Mouse (Mus musculus) embryonic facial prominence, embryonic 13.5 days (tissue): ENCODE results near the gene Dynll1. TPM values are rescaled to one million over a fixed set of nuclear protein-coding genes. Genes with fewer than 3 reads are reported as not detected.

Experiments used
- ATAC-seq: fragments of 200-750 bp; cut with Nextera tagmentation; 2 replicates; pipeline ENCODE4 v1.8.0; 2017; ENCODE audit warnings: low read depth; ENCODE audit not compliant: insufficient number of reproducible peaks, insufficient read depth, low FRiP score, low TSS enrichment
- H3K27ac ChIP-seq: fragments of 300-500 bp; sonication (generic); 2 replicates; pipeline ENCODE4 v1.5.1; 2015; ENCODE audit warnings: moderate library complexity, mild to moderate bottlenecking, inconsistent platforms
- H3K27me3 ChIP-seq: fragments of 300-500 bp; sonication (generic); 2 replicates; pipeline ENCODE4 v1.6.1; 2015; ENCODE audit warnings: mild to moderate bottlenecking, inconsistent platforms
- H3K36me3 ChIP-seq: fragments of 300-500 bp; sonication (generic); 2 replicates; pipeline ENCODE4 v1.6.1; 2015; ENCODE audit warnings: mild to moderate bottlenecking, inconsistent platforms
- H3K4me1 ChIP-seq: fragments of 300-500 bp; sonication (generic); 2 replicates; pipeline ENCODE4 v1.6.1; 2015; ENCODE audit warnings: inconsistent platforms
- H3K4me2 ChIP-seq: fragments of 300-500 bp; sonication (generic); 2 replicates; pipeline ENCODE4 v1.6.1; 2015; ENCODE audit warnings: moderate library complexity, mild to moderate bottlenecking, inconsistent platforms
- H3K4me3 ChIP-seq: fragments of 300-500 bp; sonication (generic); 2 replicates; pipeline ENCODE4 v1.5.1; 2015; ENCODE audit warnings: mild to moderate bottlenecking, inconsistent platforms
- H3K9ac ChIP-seq: fragments of 300-500 bp; sonication (generic); 2 replicates; pipeline ENCODE4 v1.6.1; 2015; ENCODE audit warnings: mild to moderate bottlenecking, inconsistent platforms
- H3K9me3 ChIP-seq: fragments of 300-500 bp; sonication (generic); 2 replicates; pipeline ENCODE4 v1.6.1; 2016; ENCODE audit warnings: inconsistent platforms
- WGBS: fragments of 180-500 bp; shearing (Covaris S2); methylation state at CpG from one replicate; pipeline ENCODE4 v1.1.7; 2015; ENCODE audit warnings: mixed read lengths; 5-methylcytosine and 5-hydroxymethylcytosine counted together
- polyA plus RNA-seq: library from polyadenylated mRNA; unstranded; fragments of >200 nt; fragmentation: Nextera tagmentation; extraction: Ambion mirVana; gene quantifications from 2 replicates; pipeline ENCODE4 v1.2.1, GENCODE M21; 2015

Gene Dynll1
- polyA plus RNA-seq, 1 experiment from 2014 or later = 1,732 TPM

GRCm38 (mm10) chr5:115261141-115261540 is 39.7 kb downstream of the Dynll1 start:
- H3K9ac ChIP-seq = no peak overlapping the region
- WGBS = 88% methylated on average over 8 of the region's 8 CpGs
- no peak overlapping the region for H3K27ac ChIP-seq
- no peak for ATAC-seq
- no peaks in the 10 kb centered on the region for H3K9me3 ChIP-seq
- H3K4me2 ChIP-seq = no peak overlapping the region
- peaks cover 2% of the 10 kb centered on the region; the same call in 1 of the 2 replicates for H3K4me1 ChIP-seq
- H3K4me3 ChIP-seq = no peak overlapping the region
- no peaks in the 10 kb centered on the region for H3K27me3 ChIP-seq
- H3K36me3 ChIP-seq = peaks cover 61% of the 10 kb centered on the region

- no peaks in the 10 kb centered on the region for H3K9me3 ChIP-seq
- H3K4me3 ChIP-seq = no peak overlapping the region
- no peaks in the 10 kb centered on the region for H3K4me1 ChIP-seq
- no peak for ATAC-seq
- no peak overlapping the region for H3K9ac ChIP-seq
- no peak overlapping the region for H3K27ac ChIP-seq
- 84% methylated on average over 6 of the region's 6 CpGs for WGBS
- peaks cover 65% of the 10 kb centered on the region for H3K36me3 ChIP-seq
- H3K27me3 ChIP-seq = no peaks in the 10 kb centered on the region
- H3K4me2 ChIP-seq = no peak overlapping the region
These were observed 40.4 kb downstream of the Dynll1 start for GRCm38 (mm10) chr5:115260356-115260755.

- WGBS = 87% methylated on average over 10 of the region's 10 CpGs
These were observed 43.8 kb downstream of the Dynll1 start for GRCm38 (mm10) chr5:115256909-115257546.

DNA sequence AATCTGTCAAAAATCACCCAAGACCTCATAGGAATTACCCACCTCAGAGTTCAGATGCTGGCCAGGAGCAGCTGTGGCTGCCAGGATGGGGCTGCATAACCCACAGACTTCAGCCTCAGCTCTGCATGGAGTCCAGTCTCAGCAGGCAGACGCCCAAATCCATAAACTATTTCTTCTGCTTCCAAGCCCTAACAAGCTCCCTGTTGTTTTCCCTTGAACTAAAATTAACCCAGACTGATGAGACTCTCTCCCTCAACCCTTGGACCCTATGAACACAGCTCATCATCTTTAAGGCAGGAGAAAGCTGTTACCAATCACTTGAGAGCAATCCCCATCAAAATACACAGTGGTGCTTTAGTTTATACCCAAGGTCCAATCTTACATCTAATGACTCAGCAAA is 45.3 kb downstream of the Dynll1 start:
- H3K9me3 ChIP-seq = no peaks in the 10 kb centered on the region
- peaks cover 71% of the 10 kb centered on the region for H3K36me3 ChIP-seq
- H3K4me2 ChIP-seq = no peak overlapping the region
- ATAC-seq = no peak
- no peak overlapping the region for H3K4me3 ChIP-seq
- no peaks in the 10 kb centered on the region for H3K27me3 ChIP-seq
- no peaks in the 10 kb centered on the region for H3K4me1 ChIP-seq
- no peak overlapping the region for H3K9ac ChIP-seq
- 66% methylated on average over 1 of the region's 1 CpGs for WGBS
- no peak overlapping the region for H3K27ac ChIP-seq

More at GRCm38 (mm10) chr5:115256909-115257546, 43.8 kb downstream of the Dynll1 start:
- no peak overlapping the region for H3K27ac ChIP-seq
- no peaks in the 10 kb centered on the region for H3K4me1 ChIP-seq
- no peaks in the 10 kb centered on the region for H3K27me3 ChIP-seq
- H3K36me3 ChIP-seq = peaks cover 59% of the 10 kb centered on the region
- no peaks in the 10 kb centered on the region for H3K9me3 ChIP-seq
- no peak overlapping the region for H3K4me2 ChIP-seq
- H3K9ac ChIP-seq = no peak overlapping the region; the same call in 1 of the 2 replicates
- no peak overlapping the region for H3K4me3 ChIP-seq
- no peak for ATAC-seq

Other genes with a start within 250 kb of the Dynll1 start
- 44.5 TPM in 2 replicates for gene Gm10401, start 202.7 kb downstream of the Dynll1 start, polyA plus RNA-seq
- 48.2 and 52.5 TPM in 2 replicates for gene Acads, start 181.7 kb downstream of the Dynll1 start, polyA plus RNA-seq
- 43.5 and 44.4 TPM in 2 replicates for gene Unc119b, start 166.0 kb downstream of the Dynll1 start, polyA plus RNA-seq
- gene Mlec, start 142.8 kb downstream of the Dynll1 start, polyA plus RNA-seq = 73.4 and 79.0 TPM in 2 replicates
- 1.3 and 2.0 TPM in 2 replicates for gene Cabp1, start 106.6 kb downstream of the Dynll1 start, polyA plus RNA-seq
- gene Pop5, start 65.2 kb downstream of the Dynll1 start, polyA plus RNA-seq = 83.5 and 88.1 TPM in 2 replicates
- 129 and 136 TPM in 2 replicates for gene Rnf10, start 28.1 kb downstream of the Dynll1 start, polyA plus RNA-seq
- gene Coq5, start 21.3 kb downstream of the Dynll1 start, polyA plus RNA-seq = 42.5 and 43.2 TPM in 2 replicates
- gene Srsf9, start 26.2 kb upstream of the Dynll1 start, polyA plus RNA-seq = 343 and 378 TPM in 2 replicates
- gene Gatc, start 40.2 kb upstream of the Dynll1 start, polyA plus RNA-seq = 31.1 and 32.1 TPM in 2 replicates
- gene Triap1, start 40.2 kb upstream of the Dynll1 start, polyA plus RNA-seq = 58.0 and 64.4 TPM in 2 replicates
- gene Cox6a1, start 48.0 kb upstream of the Dynll1 start, polyA plus RNA-seq = 786 and 801 TPM in 2 replicates
- 22.3 and 23.9 TPM in 2 replicates for gene Msi1, start 128.6 kb upstream of the Dynll1 start, polyA plus RNA-seq
- gene Pla2g1b, start 165.3 kb upstream of the Dynll1 start, polyA plus RNA-seq = not detected in 2 replicates
- gene Sirt4, start 183.7 kb upstream of the Dynll1 start, polyA plus RNA-seq = 24.8 and 28.1 TPM in 2 replicates
- gene Pxn, start 205.7 kb upstream of the Dynll1 start, polyA plus RNA-seq = 39.6 and 44.2 TPM in 2 replicates